Mouse (Mus musculus): ENCODE data around the gene Ccdc39. TPM values are rescaled to one million over a fixed set of nuclear protein-coding genes. Genes with fewer than 3 reads are reported as not detected.

Gene Ccdc39
- polyA plus RNA-seq, 1 experiment from 2014 or later = 9.8 TPM

- Histone ChIP-seq H3K4me2 (ENCODE audit: low read length) (no peak overlapping the region), H3K9ac (ENCODE audit: low read length) (no peak overlapping the region), H3K27me3 (replicated peaks; ENCODE audit: control insufficient read depth, insufficient read depth, low read length) (no peaks in the 10 kb centered on the region), H3K9me3 (replicated peaks; ENCODE audit: control insufficient read depth, low read length) (no peaks in the 10 kb centered on the region), H3K27ac (ENCODE audit: low read depth, low read length) (no peak overlapping the region), H3K4me3 (ENCODE audit: low read depth, low read length) (no peak overlapping the region), H3K4me1 (ENCODE audit: control insufficient read depth, insufficient read depth, low read length) (peaks cover 6% of the 10 kb centered on the region), H3K36me3 (ENCODE audit: control insufficient read depth, insufficient read depth, low read length) (no peaks in the 10 kb centered on the region)
- ATAC-seq (peak; percentile 60; the same call in 1 of the 2 replicates), DNase-seq (ENCODE audit: low spot score) (peak; percentile 56)
- 38% methylated on average over 8 of the region's 8 CpGs for WGBS
Observed at GRCm38 (mm10) chr3:33873366-33873765, 29.3 kb upstream of the Ccdc39 start.

DNA sequence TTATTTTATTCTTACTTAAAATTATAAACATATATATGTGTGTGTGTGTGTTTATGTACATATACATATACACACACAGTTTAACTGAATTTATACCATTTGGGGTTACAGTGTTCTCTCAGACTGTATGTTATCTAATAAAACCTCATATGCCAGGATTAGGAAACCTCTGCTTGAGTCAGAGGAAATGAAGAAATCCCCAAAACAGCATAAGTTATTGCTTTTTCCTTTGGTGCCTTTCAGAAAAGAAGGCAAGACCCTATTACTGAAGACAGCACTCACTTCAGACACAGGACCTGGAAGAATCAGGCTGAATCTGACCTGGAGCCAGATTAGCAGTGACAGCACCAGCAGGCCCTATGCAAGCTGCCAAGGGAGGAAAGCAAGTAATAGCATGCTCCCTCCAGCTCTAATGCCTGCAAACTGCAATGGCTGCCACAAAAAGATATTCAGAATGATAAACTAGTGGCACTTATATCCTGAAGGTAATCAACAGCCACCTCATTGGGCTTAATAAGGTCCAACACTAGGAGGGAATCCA lies 20.0 kb upstream of the Ccdc39 start:
- DNase-seq (ENCODE audit: low spot score) (no peak), ATAC-seq (no peak)
- H3K27me3 ChIP-seq (replicated peaks; ENCODE audit: control insufficient read depth, insufficient read depth, low read length) = no peaks in the 10 kb centered on the region
- no peaks in the 10 kb centered on the region for H3K36me3 ChIP-seq (ENCODE audit: control insufficient read depth, insufficient read depth, low read length)
- H3K9ac ChIP-seq (ENCODE audit: low read length) = no peak overlapping the region
- H3K4me3 ChIP-seq (ENCODE audit: low read depth, low read length) = no peak overlapping the region
- no peak overlapping the region for H3K4me2 ChIP-seq (ENCODE audit: low read length)
- no peaks in the 10 kb centered on the region for H3K9me3 ChIP-seq (replicated peaks; ENCODE audit: control insufficient read depth, low read length)
- H3K27ac ChIP-seq (ENCODE audit: low read depth, low read length) = no peak overlapping the region
- no peaks in the 10 kb centered on the region for H3K4me1 ChIP-seq (ENCODE audit: control insufficient read depth, insufficient read depth, low read length)

DNA sequence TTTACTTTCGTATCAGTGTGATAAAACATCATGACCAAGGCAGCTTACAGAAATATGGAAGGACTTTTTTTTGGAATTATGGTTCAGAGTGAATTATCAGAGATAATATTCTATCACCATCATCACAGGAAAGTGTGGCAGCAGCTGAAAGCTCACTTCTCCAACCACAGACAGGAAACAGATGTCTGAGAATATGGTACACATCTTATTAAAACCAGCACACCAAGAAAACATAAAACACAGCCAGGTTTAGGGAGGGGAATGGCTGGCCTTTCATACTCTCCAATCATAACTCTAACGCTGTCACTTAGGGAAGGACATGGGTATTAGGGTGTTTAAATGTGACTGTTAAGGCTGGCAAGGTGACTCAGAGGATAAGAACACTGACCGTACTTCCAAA lies 14.8 kb upstream of the Ccdc39 start:
- H3K27me3 ChIP-seq (replicated peaks; ENCODE audit: control insufficient read depth, insufficient read depth, low read length) = no peaks in the 10 kb centered on the region
- H3K27ac ChIP-seq (ENCODE audit: low read depth, low read length) = no peak overlapping the region
- no peak overlapping the region for H3K9ac ChIP-seq (ENCODE audit: low read length)
- no peaks in the 10 kb centered on the region for H3K4me1 ChIP-seq (ENCODE audit: control insufficient read depth, insufficient read depth, low read length)
- no peak overlapping the region for H3K4me3 ChIP-seq (ENCODE audit: low read depth, low read length)
- H3K4me2 ChIP-seq (ENCODE audit: low read length) = no peak overlapping the region
- no peaks in the 10 kb centered on the region for H3K9me3 ChIP-seq (replicated peaks; ENCODE audit: control insufficient read depth, low read length)
- no peak for DNase-seq (ENCODE audit: low spot score)
- 93% methylated on average over 3 of the region's 3 CpGs for WGBS
- H3K36me3 ChIP-seq (ENCODE audit: control insufficient read depth, insufficient read depth, low read length) = no peaks in the 10 kb centered on the region
- no peak for ATAC-seq

DNA sequence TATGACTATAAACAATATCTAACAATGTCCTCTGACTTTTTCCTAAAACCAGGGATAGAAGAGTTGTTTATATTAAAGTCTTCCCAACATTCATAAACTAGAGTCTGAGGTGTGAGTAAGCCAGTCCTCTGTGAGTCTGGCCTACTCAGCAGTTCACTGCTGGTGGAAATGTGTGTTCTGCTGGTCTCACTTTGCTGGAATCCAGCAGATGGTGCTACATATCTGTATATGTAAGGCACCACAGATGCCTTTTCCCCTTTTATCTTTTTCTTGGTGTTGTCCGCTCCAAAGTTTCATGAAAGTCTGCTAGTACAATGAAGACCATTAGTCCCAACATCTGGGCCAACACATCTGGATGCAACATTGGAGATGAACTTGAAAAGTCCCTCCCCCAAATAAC lies 9.0 kb upstream of the Ccdc39 start:
- no peak overlapping the region for H3K27ac ChIP-seq (ENCODE audit: low read depth, low read length)
- peak; percentile 43 for DNase-seq (ENCODE audit: low spot score)
- H3K9me3 ChIP-seq (replicated peaks; ENCODE audit: control insufficient read depth, low read length) = no peaks in the 10 kb centered on the region
- no peak overlapping the region for H3K4me3 ChIP-seq (ENCODE audit: low read depth, low read length)
- no peak for ATAC-seq
- H3K27me3 ChIP-seq (replicated peaks; ENCODE audit: control insufficient read depth, insufficient read depth, low read length) = no peaks in the 10 kb centered on the region
- WGBS = 47% methylated on average over 1 of the region's 1 CpGs
- H3K4me2 ChIP-seq (ENCODE audit: low read length) = no peak overlapping the region
- H3K9ac ChIP-seq (ENCODE audit: low read length) = no peak overlapping the region
- no peaks in the 10 kb centered on the region for H3K36me3 ChIP-seq (ENCODE audit: control insufficient read depth, insufficient read depth, low read length)
- no peaks in the 10 kb centered on the region for H3K4me1 ChIP-seq (ENCODE audit: control insufficient read depth, insufficient read depth, low read length)

DNA sequence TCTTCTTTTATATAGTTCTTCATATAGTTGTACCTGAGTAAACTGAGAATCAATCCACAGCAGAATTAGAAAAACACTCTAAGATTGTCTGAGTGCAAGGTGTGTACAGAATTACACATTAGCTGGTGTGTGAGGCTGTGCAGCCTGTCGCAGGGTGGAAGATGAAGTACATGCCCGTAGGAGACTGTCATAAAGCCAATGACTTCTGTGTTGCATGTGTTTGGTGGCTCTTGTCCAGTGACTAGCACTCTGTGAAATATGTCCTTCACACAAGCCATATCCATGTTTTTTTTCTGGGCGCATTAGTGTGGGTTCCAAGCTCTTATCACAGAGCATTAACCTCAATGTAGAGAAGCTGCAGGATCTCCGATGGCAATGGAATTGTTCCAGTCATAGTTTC lies 6.7 kb upstream of the Ccdc39 start:
- Histone ChIP-seq H3K27ac (ENCODE audit: low read depth, low read length) (no peak overlapping the region), H3K4me2 (ENCODE audit: low read length) (no peak overlapping the region), H3K9ac (ENCODE audit: low read length) (no peak overlapping the region), H3K4me1 (ENCODE audit: control insufficient read depth, insufficient read depth, low read length) (no peaks in the 10 kb centered on the region), H3K9me3 (replicated peaks; ENCODE audit: control insufficient read depth, low read length) (no peaks in the 10 kb centered on the region), H3K36me3 (ENCODE audit: control insufficient read depth, insufficient read depth, low read length) (no peaks in the 10 kb centered on the region), H3K4me3 (ENCODE audit: low read depth, low read length) (no peak overlapping the region), H3K27me3 (replicated peaks; ENCODE audit: control insufficient read depth, insufficient read depth, low read length) (no peaks in the 10 kb centered on the region)
- DNase-seq (ENCODE audit: low spot score) = no peak
- no peak for ATAC-seq
- WGBS = 95% methylated on average over 4 of the region's 4 CpGs

- H3K27ac ChIP-seq (ENCODE audit: low read depth, low read length) = no peak overlapping the region
- H3K4me3 ChIP-seq (ENCODE audit: low read depth, low read length) = no peak overlapping the region
- no peak overlapping the region for H3K4me2 ChIP-seq (ENCODE audit: low read length)
- no peaks in the 10 kb centered on the region for H3K36me3 ChIP-seq (ENCODE audit: control insufficient read depth, insufficient read depth, low read length)
- no peak for ATAC-seq
- H3K9ac ChIP-seq (ENCODE audit: low read length) = no peak overlapping the region
- DNase-seq (ENCODE audit: low spot score) = no peak
- H3K4me1 ChIP-seq (ENCODE audit: control insufficient read depth, insufficient read depth, low read length) = 0 out of 2 replicates have a peak, but pooled peaks cover 3% of the 10 kb centered on the region
- H3K9me3 ChIP-seq (replicated peaks; ENCODE audit: control insufficient read depth, low read length) = no peaks in the 10 kb centered on the region
- H3K27me3 ChIP-seq (replicated peaks; ENCODE audit: control insufficient read depth, insufficient read depth, low read length) = no peaks in the 10 kb centered on the region
- WGBS = 88% methylated on average over 6 of the region's 6 CpGs
Observed at GRCm38 (mm10) chr3:33846639-33847038, 2.5 kb upstream of the Ccdc39 start.

DNA sequence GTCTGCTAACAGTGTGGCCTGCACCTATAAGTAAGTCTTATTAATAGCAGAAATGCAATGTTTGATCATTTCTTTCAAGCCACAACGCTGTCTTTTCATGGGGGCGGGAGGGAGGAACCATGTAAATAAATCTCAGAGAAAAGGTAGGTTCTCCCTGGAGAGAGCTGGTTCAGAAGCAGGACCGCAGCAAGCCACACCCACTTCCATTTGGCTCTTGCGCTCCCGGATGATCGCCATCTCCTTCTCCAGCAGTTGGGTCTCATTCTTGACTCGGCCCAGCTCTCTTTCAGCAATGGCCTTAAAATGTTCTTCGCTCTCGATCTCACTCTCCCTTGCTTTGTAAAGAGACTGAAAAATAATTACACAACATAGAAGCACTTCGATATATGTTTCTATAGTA lies 5.2 kb downstream of the Ccdc39 start:
- Histone ChIP-seq H3K27me3 (replicated peaks; ENCODE audit: control insufficient read depth, insufficient read depth, low read length) (no peaks in the 10 kb centered on the region), H3K4me1 (ENCODE audit: control insufficient read depth, insufficient read depth, low read length) (no peaks in the 10 kb centered on the region), H3K4me3 (ENCODE audit: low read depth, low read length) (no peak overlapping the region), H3K4me2 (ENCODE audit: low read length) (no peak overlapping the region), H3K27ac (ENCODE audit: low read depth, low read length) (no peak overlapping the region), H3K9me3 (replicated peaks; ENCODE audit: control insufficient read depth, low read length) (no peaks in the 10 kb centered on the region), H3K9ac (ENCODE audit: low read length) (no peak overlapping the region), H3K36me3 (ENCODE audit: control insufficient read depth, insufficient read depth, low read length) (no peaks in the 10 kb centered on the region)
- WGBS = 71% methylated on average over 10 of the region's 10 CpGs
- DNase-seq (ENCODE audit: low spot score) (no peak), ATAC-seq (no peak)

DNA sequence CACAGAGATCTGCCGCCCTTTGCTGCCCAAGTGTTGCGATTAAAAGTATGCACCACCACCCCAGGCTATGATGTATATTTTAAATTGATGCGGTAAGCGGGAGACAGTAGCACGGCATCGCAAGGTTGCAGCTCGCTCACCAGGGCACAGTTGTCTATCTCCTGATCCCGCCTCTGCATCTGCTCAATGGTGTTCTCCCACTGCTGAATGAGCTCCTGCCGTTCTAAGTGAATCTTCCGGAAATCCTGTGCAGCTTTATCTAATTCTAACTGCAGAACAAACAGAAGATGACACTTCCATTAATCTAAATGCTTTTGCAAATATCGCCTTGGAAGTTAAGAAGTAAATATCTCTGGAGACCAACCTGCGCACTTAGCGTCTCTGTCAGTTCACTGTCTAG lies 7.5 kb downstream of the Ccdc39 start:
- no peak overlapping the region for H3K27ac ChIP-seq (ENCODE audit: low read depth, low read length)
- no peak overlapping the region for H3K4me3 ChIP-seq (ENCODE audit: low read depth, low read length)
- 95% methylated on average over 13 of the region's 13 CpGs for WGBS
- ATAC-seq = no peak
- no peak overlapping the region for H3K4me2 ChIP-seq (ENCODE audit: low read length)
- no peaks in the 10 kb centered on the region for H3K9me3 ChIP-seq (replicated peaks; ENCODE audit: control insufficient read depth, low read length)
- H3K36me3 ChIP-seq (ENCODE audit: control insufficient read depth, insufficient read depth, low read length) = no peaks in the 10 kb centered on the region
- no peaks in the 10 kb centered on the region for H3K4me1 ChIP-seq (ENCODE audit: control insufficient read depth, insufficient read depth, low read length)
- H3K27me3 ChIP-seq (replicated peaks; ENCODE audit: control insufficient read depth, insufficient read depth, low read length) = no peaks in the 10 kb centered on the region
- no peak for DNase-seq (ENCODE audit: low spot score)
- H3K9ac ChIP-seq (ENCODE audit: low read length) = no peak overlapping the region

DNA sequence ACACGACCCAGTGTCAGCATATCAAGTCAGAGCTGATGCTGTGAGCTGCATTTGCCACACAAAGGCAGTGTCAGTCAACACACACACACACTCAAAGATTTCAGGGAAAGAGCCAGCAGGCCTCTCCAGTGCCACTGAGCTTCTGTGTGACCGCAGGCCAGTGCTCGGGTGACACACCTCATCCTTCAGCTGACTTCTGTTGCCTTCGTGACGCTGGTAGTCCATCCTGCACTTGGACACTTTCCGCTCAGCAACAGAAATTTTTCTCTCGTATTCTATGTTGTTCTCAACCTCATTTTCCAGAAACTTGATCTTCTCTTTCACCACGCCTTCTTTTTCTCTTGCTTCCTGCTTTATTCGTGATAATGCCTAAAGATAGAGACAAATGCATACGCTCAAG lies 11.8 kb downstream of the Ccdc39 start:
- H3K4me3 ChIP-seq (ENCODE audit: low read depth, low read length) = no peak overlapping the region
- H3K9me3 ChIP-seq (replicated peaks; ENCODE audit: control insufficient read depth, low read length) = no peaks in the 10 kb centered on the region
- H3K4me1 ChIP-seq (ENCODE audit: control insufficient read depth, insufficient read depth, low read length) = no peaks in the 10 kb centered on the region
- H3K9ac ChIP-seq (ENCODE audit: low read length) = no peak overlapping the region
- H3K36me3 ChIP-seq (ENCODE audit: control insufficient read depth, insufficient read depth, low read length) = no peaks in the 10 kb centered on the region
- WGBS = 86% methylated on average over 10 of the region's 10 CpGs
- H3K4me2 ChIP-seq (ENCODE audit: low read length) = no peak overlapping the region
- no peaks in the 10 kb centered on the region for H3K27me3 ChIP-seq (replicated peaks; ENCODE audit: control insufficient read depth, insufficient read depth, low read length)
- ATAC-seq = no peak
- no peak overlapping the region for H3K27ac ChIP-seq (ENCODE audit: low read depth, low read length)
- no peak for DNase-seq (ENCODE audit: low spot score)

Data from forebrain, embryonic 14.5 days (tissue).